Mouse (Mus musculus): ENCODE measurements around the gene Polr3e. TPM values are rescaled to one million over a fixed set of nuclear protein-coding genes. Genes with fewer than 3 reads are reported as not detected.
A peak's percentile ranks its signal among the peaks of the same experiment; 100 is the strongest.
"Not testable (repeated sequence)": the region's sequence is repeated elsewhere in the genome, so short reads cannot be mapped to it uniquely, and the experiment has no call there.

Polr3e gene
- polyA plus RNA-seq, 1 experiment from 2014 or later: 28.0 TPM

DNA sequence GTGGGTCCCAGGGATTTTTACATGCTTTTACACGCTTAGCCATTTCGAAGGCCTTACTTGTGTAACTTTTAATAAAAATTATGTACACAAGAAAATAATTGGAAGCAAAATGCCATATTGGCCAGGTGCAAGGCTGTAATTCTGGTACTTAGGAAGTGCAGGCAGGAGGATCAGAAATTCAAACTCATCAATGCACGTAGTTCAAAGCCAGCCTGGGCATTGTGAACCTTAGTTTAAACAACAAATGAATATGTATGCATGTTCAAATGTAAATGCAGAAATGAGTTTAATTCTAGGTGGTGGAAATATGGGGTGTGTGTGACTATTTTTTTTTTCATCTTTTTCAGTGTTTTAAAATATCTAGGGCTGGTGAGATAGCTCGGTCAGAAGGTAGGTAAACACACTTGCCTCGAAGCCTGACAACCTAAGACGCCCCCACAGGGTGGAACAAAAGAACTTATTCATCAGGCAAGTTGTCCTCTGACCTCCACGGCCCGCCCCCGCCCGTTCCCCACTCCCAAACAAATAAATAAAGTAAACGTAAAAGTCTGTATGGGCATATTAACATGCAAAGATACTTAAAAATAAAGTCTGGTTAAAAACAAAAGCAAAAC lies 1.2 kb upstream of the Polr3e start:
- Histone ChIP-seq H3K27ac (no peak overlapping the region), H3K4me2 (replicated peaks) (no peak overlapping the region; the same call in 1 of the 2 replicates), H3K9me3 (no peaks in the 10 kb centered on the region), H3K4me3 (no peak overlapping the region), H3K36me3 (no peaks in the 10 kb centered on the region), H3K27me3 (replicated peaks) (no peaks in the 10 kb centered on the region), H3K9ac (no peak overlapping the region), H3K4me1 (peaks cover 8% of the 10 kb centered on the region)
- WGBS: 22% methylated on average over 11 of the region's 11 CpGs
- ATAC-seq (ENCODE audit: low FRiP score, low read depth): no peak

DNA sequence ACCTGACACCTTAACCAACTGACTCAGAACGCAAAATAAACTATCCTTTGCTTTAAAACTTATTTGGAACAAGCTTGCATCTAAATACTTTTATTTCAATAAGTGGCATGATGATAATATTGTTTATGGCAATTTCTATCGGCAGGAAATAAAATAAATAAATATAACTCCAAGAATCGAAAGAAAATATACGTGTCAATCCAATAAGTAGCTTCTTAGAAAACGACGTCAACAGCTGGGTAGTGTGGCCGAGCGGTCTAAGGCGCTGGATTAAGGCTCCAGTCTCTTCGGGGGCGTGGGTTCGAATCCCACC lies 309 bp upstream of the Polr3e start:
- Histone ChIP-seq H3K4me1 (peaks cover 8% of the 10 kb centered on the region), H3K27ac (no peak overlapping the region), H3K36me3 (no peaks in the 10 kb centered on the region), H3K9ac (no peak overlapping the region), H3K9me3 (no peaks in the 10 kb centered on the region), H3K4me3 (peak overlapping the region; percentile 98; the same call in 1 of the 2 replicates), H3K4me2 (replicated peaks) (peak overlapping the region; percentile 65), H3K27me3 (replicated peaks) (no peaks in the 10 kb centered on the region)
- ATAC-seq (ENCODE audit: low FRiP score, low read depth): peak; percentile 89
- 11% methylated on average over 12 of the region's 12 CpGs for WGBS

DNA sequence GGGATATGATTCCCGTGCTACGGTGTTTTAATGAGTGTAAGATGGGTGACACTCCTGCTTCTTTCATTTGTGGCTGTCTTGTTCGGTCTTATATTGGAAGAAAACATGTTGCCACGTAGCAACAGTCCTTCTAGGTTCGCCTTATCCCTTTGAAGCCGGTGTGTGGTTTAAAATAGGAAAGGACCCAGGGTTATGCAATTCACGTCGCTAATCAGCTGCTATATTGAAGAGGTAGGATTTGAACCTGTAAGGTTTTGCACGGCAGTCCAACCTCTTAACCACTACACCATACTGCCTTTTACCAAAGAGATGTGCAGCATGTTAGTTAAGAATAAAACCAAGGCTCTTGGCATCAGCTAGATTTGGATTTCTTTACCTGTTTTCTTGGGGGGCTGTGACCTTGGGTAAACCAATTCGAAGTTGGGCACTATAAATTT lies 1.0 kb downstream of the Polr3e start:
- peak overlapping the region; percentile 98 for H3K4me3 ChIP-seq
- ATAC-seq (ENCODE audit: low FRiP score, low read depth): peak; percentile 31
- peak overlapping the region; percentile 65 for H3K4me2 ChIP-seq (replicated peaks)
- no peaks in the 10 kb centered on the region for H3K9me3 ChIP-seq
- H3K4me1 ChIP-seq: peaks cover 8% of the 10 kb centered on the region
- H3K27ac ChIP-seq: no peak overlapping the region
- no peaks in the 10 kb centered on the region for H3K27me3 ChIP-seq (replicated peaks)
- H3K9ac ChIP-seq: peak overlapping the region; percentile 89
- no peaks in the 10 kb centered on the region for H3K36me3 ChIP-seq
- 8% methylated on average over 10 of the region's 10 CpGs for WGBS

DNA sequence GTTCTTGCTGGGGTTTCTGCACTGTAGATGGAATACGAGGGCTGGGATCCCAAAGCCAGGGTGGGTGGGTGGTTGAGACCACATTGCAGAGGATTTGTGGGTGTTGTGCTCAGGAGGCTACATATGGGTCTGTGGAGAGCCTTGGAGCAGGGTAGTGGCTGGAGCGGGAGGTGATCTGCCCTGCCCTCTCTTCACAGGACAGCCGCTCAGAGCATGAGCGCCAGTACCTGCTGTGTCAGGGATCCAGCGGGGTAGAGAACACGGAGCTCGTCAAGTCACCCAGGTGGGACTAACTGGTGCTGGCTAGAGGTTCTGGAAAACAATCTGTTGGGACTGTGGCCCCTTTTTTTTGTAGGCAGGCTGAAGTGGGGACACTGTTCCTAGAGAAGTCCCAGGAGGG lies 15.6 kb downstream of the Polr3e start:
- H3K36me3 ChIP-seq: peaks cover 93% of the 10 kb centered on the region
- no peak overlapping the region for H3K4me3 ChIP-seq
- no peak overlapping the region for H3K4me2 ChIP-seq (replicated peaks)
- WGBS: 92% methylated on average over 7 of the region's 7 CpGs
- no peak overlapping the region for H3K9ac ChIP-seq
- no peak overlapping the region for H3K27ac ChIP-seq
- H3K9me3 ChIP-seq: no peaks in the 10 kb centered on the region
- no peaks in the 10 kb centered on the region for H3K27me3 ChIP-seq (replicated peaks)
- no peaks in the 10 kb centered on the region for H3K4me1 ChIP-seq
- no peak for ATAC-seq (ENCODE audit: low FRiP score, low read depth)

DNA sequence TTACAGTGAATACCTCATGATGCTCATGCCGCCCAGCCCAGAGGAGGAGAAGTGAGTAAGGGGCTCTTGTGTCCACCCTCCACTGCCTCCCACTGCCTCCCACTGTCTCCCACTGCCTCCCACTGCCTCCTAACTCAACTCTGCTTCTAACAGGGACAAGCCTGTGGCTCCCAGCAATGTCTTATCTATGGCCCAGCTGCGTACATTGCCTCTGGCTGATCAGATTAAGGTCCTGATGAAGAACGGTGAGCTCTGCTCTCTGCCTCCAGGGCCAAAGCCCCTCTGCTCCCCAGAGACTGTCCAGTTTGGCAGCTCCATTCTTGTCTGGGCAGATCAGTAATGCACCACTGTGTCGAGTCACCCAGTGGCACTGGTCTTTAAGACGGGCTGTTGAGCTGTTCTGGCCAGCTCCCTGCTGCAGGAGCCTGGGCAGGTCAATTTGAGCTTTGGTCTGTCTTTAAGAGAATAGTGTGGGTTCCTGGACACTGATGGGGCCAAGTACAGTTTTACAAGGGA lies 16.2 kb downstream of the Polr3e start:
- peaks cover 93% of the 10 kb centered on the region for H3K36me3 ChIP-seq
- ATAC-seq (ENCODE audit: low FRiP score, low read depth): no peak
- WGBS: 92% methylated on average over 5 of the region's 5 CpGs

DNA sequence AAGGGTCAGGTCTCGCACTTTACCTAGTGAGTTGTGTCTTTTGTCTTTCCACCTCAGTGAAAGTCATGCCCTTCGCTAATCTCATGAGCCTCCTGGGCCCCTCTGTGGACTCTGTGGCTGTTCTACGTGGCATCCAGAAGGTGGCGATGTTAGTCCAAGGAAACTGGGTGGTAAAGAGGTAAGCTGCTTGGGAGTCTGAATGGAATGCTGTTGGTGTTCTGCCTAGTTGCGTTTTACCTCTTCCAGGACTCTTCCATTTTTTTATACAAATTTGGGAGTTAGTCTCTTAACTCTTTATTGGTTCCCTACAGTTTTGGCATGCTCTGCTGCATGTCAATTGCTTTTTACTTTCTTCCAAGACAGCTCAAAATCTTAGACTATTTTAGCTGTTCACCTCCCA lies 17.2 kb downstream of the Polr3e start:
- Histone ChIP-seq H3K4me1 (no peaks in the 10 kb centered on the region), H3K36me3 (peaks cover 93% of the 10 kb centered on the region), H3K9me3 (no peaks in the 10 kb centered on the region), H3K27me3 (replicated peaks) (no peaks in the 10 kb centered on the region), H3K9ac (no peak overlapping the region), H3K4me2 (replicated peaks) (no peak overlapping the region), H3K4me3 (no peak overlapping the region), H3K27ac (no peak overlapping the region)
- 41% methylated on average over 5 of the region's 5 CpGs for WGBS
- no peak for ATAC-seq (ENCODE audit: low FRiP score, low read depth)

More for the DNA sequence above, 16.2 kb downstream of the Polr3e start:
- Histone ChIP-seq H3K9ac (no peak overlapping the region), H3K27ac (no peak overlapping the region), H3K9me3 (no peaks in the 10 kb centered on the region), H3K4me3 (no peak overlapping the region), H3K27me3 (replicated peaks) (no peaks in the 10 kb centered on the region), H3K4me2 (replicated peaks) (no peak overlapping the region), H3K4me1 (no peaks in the 10 kb centered on the region)

DNA sequence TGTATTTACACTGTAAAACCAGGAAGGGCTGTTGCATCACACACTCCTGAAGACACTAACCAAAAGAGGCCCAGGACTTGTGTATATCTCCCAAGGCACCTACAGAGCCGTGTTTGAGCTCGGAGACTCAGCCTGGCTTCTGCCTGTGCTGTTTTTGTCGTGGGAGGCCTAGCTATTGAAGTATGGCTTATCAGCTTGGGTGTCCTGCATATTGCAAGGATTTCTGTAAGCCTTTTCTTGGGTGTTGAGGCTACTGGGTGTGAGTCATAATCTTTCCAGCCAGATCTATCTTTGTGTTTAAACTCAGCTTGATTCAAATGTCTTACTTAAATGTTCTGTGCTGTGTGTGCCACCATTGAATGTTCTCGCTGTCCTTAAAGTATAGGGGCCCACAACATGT lies 19.0 kb downstream of the Polr3e start:
- WGBS: 94% methylated on average over 4 of the region's 4 CpGs
- Histone ChIP-seq H3K36me3 (peaks cover 96% of the 10 kb centered on the region), H3K9ac (no peak overlapping the region), H3K9me3 (no peaks in the 10 kb centered on the region), H3K4me1 (no peaks in the 10 kb centered on the region), H3K4me3 (no peak overlapping the region), H3K4me2 (replicated peaks) (no peak overlapping the region), H3K27me3 (replicated peaks) (no peaks in the 10 kb centered on the region), H3K27ac (no peak overlapping the region)
- no peak for ATAC-seq (ENCODE audit: low FRiP score, low read depth)

DNA sequence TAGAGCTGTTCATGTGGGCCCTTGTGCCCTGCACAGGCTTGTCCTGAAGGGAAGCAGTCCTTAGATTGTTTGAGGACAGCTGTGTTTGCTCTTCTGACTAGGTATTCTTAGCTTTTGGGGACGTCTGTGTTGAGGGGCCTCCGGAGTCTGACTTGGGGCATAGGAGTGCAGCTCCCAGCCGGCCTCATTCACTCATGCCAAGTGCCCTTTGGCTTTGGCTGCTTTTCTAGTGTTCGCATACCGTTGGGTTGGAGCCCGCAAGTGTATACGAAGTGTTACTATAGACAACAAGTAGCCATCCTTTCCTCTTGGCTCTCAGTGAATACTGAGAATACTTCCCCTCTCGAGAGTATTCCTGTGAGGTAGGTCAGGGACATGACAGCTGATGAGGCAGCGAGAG lies 20.7 kb downstream of the Polr3e start:
- H3K4me2 ChIP-seq (replicated peaks): no peak overlapping the region
- H3K4me1 ChIP-seq: no peaks in the 10 kb centered on the region
- no peak overlapping the region for H3K4me3 ChIP-seq
- no peak for ATAC-seq (ENCODE audit: low FRiP score, low read depth)
- H3K9me3 ChIP-seq: no peaks in the 10 kb centered on the region
- 95% methylated on average over 9 of the region's 9 CpGs for WGBS
- no peaks in the 10 kb centered on the region for H3K27me3 ChIP-seq (replicated peaks)
- no peak overlapping the region for H3K9ac ChIP-seq
- H3K36me3 ChIP-seq: peaks cover 97% of the 10 kb centered on the region
- no peak overlapping the region for H3K27ac ChIP-seq

DNA sequence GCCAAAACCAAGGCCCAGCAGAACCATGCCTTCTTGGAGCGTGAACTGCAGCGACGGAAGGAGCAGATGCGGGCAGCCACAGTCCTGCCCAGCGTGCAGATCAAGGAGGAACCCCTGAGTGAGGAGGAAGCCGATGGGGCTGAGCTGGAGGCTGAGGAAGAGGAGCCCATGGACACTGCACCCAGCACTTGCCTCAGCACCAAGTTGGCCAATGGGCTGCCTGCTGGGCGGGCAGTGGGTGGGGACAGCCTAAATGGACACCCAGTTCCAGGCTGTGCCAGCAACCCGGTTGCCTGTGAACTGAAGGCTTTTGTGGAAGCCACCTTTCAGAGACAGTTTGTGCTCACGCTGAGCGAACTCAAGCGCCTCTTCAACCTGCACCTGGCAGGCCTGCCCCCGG lies 22.8 kb downstream of the Polr3e start:
- ATAC-seq (ENCODE audit: low FRiP score, low read depth): no peak
- Histone ChIP-seq H3K36me3 (peaks cover 88% of the 10 kb centered on the region), H3K9ac (0 out of 2 replicates have a peak overlapping the region, but pooled peaks have one; percentile 8), H3K4me3 (no peak overlapping the region), H3K27me3 (replicated peaks) (no peaks in the 10 kb centered on the region), H3K9me3 (no peaks in the 10 kb centered on the region), H3K4me2 (replicated peaks) (no peak overlapping the region), H3K4me1 (no peaks in the 10 kb centered on the region), H3K27ac (no peak overlapping the region)
- 96% methylated on average over 12 of the region's 12 CpGs for WGBS

DNA sequence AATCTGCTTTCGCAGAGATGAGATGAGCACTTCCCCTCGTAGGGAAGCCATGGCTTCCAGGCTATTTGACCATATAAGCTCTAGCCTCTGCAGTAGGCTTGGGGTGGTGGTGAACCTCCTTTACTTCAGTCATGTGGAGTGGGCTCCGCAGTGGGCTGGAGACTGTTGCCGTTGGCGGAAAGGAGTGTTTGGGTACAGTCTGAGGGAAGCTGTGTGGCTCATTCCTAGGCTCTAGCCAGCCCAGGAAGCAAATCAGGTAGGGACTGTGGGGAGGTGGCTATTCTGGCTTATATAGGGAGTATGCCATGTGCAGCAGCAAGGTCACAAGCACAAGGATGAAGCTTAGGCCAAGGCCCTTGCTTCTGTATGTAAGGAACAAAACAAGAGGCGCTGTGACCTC lies 23.7 kb downstream of the Polr3e start:
- Histone ChIP-seq H3K4me2 (replicated peaks) (no peak overlapping the region), H3K9ac (no peak overlapping the region), H3K36me3 (peaks cover 85% of the 10 kb centered on the region), H3K27me3 (replicated peaks) (no peaks in the 10 kb centered on the region), H3K4me3 (no peak overlapping the region), H3K4me1 (no peaks in the 10 kb centered on the region), H3K9me3 (no peaks in the 10 kb centered on the region), H3K27ac (no peak overlapping the region)
- no peak for ATAC-seq (ENCODE audit: low FRiP score, low read depth)
- WGBS: 95% methylated on average over 6 of the region's 6 CpGs

DNA sequence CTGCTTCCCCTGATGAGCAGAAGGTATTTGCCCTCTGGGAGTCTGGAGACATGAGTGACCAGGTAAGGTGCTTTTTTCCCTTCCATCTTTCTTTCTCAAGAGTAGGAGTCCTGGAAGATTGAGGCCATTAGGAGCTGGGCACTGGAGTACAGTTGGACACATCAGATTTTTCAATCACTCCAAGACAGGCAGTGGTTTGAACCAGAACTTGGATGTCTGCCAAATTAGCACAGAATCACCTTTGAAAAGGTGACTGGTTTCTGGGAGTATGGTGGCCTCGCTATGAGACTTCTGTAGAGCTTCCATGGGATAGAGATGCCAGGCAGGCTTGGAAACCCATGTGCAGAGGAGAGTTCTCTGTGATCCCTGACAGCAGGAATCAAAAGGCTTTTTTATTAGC lies 25.0 kb downstream of the Polr3e start:
- peaks cover 77% of the 10 kb centered on the region for H3K36me3 ChIP-seq
- no peak for ATAC-seq (ENCODE audit: low FRiP score, low read depth)
- no peak overlapping the region for H3K4me3 ChIP-seq
- no peak overlapping the region for H3K27ac ChIP-seq
- no peak overlapping the region for H3K4me2 ChIP-seq (replicated peaks)
- WGBS: 87% methylated on average over 1 of the region's 1 CpGs
- no peaks in the 10 kb centered on the region for H3K4me1 ChIP-seq
- H3K27me3 ChIP-seq (replicated peaks): no peaks in the 10 kb centered on the region
- H3K9ac ChIP-seq: no peak overlapping the region
- no peaks in the 10 kb centered on the region for H3K9me3 ChIP-seq

DNA sequence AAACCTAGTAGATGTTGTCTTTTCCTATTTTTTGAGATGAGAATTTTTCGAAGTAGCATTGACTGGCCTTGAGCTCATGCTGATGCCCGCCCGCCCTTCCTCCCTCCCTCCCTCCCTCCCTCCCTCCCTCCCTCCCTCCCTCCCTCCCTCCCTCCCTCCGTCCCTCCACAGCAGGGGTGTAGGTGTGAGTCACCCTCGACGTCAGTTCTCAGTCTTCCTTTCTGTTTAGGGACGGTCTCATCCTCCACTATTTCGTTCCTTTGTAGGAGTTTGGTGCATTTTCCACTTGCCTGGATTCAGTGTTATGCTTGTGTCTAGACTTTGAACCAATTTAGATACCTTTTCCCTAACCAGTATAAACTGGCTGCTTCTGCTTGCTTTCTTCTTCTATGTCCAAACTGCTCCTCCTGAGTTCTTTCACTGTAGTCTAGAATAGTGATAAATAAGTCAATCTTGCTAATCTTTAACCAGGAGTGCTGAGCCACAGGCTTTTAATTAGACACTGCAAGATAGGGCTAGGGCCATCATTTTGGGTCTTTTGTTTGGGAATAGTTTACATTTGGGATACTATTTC lies 26.5 kb downstream of the Polr3e start:
- Histone ChIP-seq H3K4me2 (replicated peaks) (no peak overlapping the region), H3K27me3 (replicated peaks) (no peaks in the 10 kb centered on the region), H3K9ac (no peak overlapping the region), H3K9me3 (no peaks in the 10 kb centered on the region), H3K36me3 (peaks cover 73% of the 10 kb centered on the region), H3K4me3 (no peak overlapping the region), H3K27ac (no peak overlapping the region), H3K4me1 (no peaks in the 10 kb centered on the region)
- no peak for ATAC-seq (ENCODE audit: low FRiP score, low read depth)
- 58% methylated on average over 7 of the region's 8 CpGs for WGBS

DNA sequence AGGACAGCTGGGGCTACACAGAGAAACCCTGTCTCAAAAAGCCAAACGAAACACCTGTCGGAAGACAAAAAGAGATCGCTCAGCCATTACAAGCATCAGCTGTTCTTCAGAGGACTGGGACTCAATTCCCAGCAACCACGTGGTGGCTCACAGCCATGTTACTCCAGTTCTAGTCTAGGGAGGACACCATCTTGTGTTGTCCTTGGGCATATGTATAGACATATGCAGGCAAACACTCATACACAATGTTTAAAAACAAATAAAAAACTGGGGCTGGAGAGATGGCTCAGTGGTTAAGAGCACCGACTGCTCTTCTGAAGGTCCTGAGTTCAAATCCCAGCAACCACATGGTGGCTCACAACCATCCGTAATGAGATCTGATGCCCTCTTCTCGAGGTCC lies 36.0 kb downstream of the Polr3e start:
- H3K36me3 ChIP-seq: peaks cover 38% of the 10 kb centered on the region
- not testable (repeated sequence) for H3K4me1 ChIP-seq; H3K9ac ChIP-seq; H3K27me3 ChIP-seq (replicated peaks); H3K9me3 ChIP-seq; H3K4me2 ChIP-seq (replicated peaks); H3K27ac ChIP-seq; H3K4me3 ChIP-seq; ATAC-seq (ENCODE audit: low FRiP score, low read depth)
- 87% methylated on average over 7 of the region's 7 CpGs for WGBS

Data from neural tube, embryonic 12.5 days (tissue).